Mouse (Mus musculus): ENCODE results near the gene Ephx3.

DNA sequence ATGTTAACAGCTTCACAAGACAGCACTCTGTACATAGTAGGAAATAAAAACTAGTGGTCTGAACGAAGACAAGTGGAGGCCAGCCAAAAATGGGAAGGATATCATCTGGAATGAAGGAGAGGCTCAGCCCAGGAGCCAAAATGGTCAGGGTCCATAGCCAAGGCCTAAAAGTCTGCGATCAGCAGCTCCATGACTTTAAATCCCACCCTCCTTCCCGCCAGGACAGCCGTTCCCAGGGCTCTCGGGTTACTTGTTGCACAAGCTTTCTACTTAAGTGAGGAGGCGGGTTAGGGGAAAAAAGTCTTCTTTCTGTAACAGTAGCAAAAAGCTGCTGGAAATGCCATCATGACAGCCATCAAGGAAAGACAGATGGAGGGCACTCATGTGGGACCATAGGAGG lies 19.8 kb upstream of the Ephx3 start:
- TF ChIP-seq CTCF (IDR thresholded peaks at IDR 0.05; ENCODE audit: extremely low read depth, insufficient read depth, insufficient read length, insufficient replicate concordance) (no peak), POLR2A (IDR thresholded peaks at IDR 0.05; ENCODE audit: low read depth, low read length) (no peak)
